Mouse (Mus musculus) CD4-positive, CD25-positive, alpha-beta regulatory T cell, adult 2 months (primary cell): ENCODE data around the gene Gm10428.
"Not testable (repeated sequence)": the region's sequence is repeated elsewhere in the genome, so short reads cannot be mapped to it uniquely, and the experiment has no call there.

Experiments used
- DNase-seq: peaks from one replicate; pipeline ENCODE4 v3.0.0-alpha.2; 2012; ENCODE audit warnings: low read depth, low spot score

The Gm10428 gene

DNA sequence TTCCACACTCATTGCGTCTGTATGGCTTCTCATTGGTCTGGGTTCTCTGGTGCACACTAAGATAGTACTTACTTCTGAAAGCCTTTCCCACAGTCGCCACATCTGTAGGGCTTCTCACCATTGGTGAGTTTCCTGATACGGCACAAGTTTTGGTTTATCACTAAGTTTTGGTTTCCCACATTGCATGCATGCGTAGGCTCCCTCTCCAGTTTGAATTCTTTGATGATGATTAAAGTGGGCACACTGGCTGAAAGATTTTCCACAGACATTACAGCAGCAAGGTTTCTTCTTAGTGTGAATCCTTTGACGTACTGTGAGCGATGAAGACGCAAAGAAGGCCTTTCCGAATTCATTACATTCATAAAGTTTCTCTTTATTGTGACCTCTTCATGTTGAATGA, at the start of gene Gm10428:
TSS of gene Gm10428 (plus strand) at position 321 of the 400 bp plus-strand sequence.
- no peak for DNase-seq

DNA sequence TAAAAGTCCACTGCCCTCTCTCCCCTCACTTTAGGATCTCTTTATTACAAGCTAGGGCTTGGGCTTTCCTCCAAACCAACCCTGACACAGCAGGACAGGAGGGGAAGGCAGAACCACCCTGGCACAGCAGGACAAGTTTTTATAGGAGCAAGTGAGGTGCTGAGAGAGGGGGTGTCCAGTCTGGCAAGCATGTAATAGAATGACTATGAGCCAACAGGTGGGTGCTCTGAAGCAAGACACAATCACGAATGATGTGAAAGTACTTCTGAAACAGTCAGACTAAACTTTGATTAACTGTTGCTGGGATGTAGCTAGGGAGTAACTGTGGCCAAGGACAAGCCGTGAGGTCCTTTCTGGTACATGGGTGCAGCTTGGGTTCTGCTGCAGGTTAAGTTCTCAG, 46.8 kb upstream of the Gm10428 start:
- DNase-seq = no peak

DNA sequence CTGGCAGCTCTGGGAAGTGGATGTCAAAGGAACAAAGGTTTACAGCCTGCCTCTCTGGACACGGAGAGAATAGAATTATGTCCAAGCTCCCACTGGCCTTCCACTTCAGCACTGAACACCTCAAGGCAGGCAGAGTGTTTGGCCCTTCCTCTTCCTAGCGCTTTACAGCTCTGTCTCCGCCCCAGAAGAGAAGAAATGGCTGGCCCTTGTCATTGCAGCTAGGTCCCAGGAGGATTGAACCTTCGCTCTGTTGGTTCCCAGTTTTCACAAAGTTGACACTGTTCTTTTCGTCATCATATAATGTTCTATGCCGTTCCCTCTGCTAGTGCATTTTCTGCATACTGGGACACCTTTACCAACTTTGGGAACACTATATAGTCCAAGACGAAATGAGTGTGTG, 44.6 kb upstream of the Gm10428 start:
- no peak for DNase-seq

GRCm38 (mm10) chr11:62710657-62711056, 42.2 kb upstream of the Gm10428 start:
- DNase-seq = no peak

DNA sequence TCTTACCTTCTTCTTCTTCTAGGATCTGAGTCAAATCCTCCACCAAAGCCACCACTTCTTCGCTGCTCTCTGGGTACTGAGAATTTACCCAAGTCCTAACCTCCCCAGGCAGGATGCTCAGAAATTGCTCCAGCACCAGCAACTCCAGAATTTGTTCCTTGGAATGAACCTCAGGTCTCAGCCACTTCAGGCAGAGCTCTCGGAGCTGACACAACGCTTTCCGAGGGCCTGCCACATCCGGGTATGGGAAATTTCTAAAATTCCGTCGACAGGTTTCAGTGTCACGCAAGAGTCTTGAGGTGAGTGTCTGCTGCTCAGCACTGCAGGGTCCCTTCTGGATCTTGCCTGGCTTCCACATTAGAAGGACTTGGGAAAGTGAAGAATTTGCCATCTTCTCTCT, 24.6 kb upstream of the Gm10428 start:
- DNase-seq = no peak

GRCm38 (mm10) chr11:62731311-62732021, 21.4 kb upstream of the Gm10428 start, which contains the start of gene Zfp287:
TSS of gene Zfp287 (minus strand) at chr11:62731905.
- DNase-seq = peak; percentile 93

- no peak for DNase-seq
Observed at GRCm38 (mm10) chr11:62732022-62732387, 20.9 kb upstream of the Gm10428 start.

GRCm38 (mm10) chr11:62732665-62733064, 20.2 kb upstream of the Gm10428 start:
- no peak for DNase-seq

DNA sequence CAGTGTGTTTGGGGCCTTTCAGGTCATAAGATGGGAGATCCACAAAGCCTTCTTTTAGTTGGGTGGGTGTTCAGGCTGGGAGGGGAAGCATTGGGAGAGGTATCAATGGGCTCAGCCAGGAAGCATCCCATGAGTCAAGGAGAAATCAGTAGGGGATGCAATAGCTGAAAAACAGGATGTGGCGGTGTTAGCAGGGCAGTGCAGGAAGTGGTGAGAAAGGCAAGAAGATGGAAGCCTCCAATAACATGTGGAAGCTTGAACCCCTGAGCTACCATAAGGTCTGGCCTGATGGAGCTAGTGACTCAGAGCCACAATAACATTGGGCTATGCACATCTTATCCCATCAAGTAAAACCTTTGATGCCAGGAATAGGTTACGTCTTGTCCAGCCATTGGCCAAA, 11.7 kb upstream of the Gm10428 start:
- DNase-seq = peak; percentile 12

- DNase-seq = no peak
Observed at GRCm38 (mm10) chr11:62742261-62742957, 10.5 kb upstream of the Gm10428 start.

- DNase-seq = peak; percentile 84
Observed at GRCm38 (mm10) chr11:62744103-62744502, 8.8 kb upstream of the Gm10428 start.

DNA sequence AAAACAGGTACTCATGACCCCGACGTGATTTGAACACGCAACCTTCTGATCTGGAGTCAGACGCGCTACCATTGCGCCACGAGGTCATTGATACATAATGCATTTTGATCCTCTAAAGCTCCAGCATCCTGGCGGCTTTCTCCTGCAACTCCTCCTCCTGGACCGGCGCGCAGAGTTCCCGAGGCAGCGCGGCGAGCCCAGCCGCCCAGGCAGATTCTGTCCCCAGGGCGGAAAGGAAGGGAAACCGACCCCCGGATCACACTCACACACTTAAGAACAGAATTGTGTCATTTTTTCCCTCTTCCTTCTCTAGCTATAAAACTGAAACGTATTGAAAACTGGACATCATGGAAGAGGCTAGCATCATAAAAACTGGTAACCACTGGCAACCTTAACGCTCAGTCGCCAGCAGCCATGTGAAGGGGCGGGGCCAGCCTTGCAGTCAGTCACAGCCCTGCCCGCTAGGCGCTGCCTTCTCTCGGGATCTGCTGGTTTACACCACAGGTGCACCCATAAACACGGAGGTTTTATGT, 6.8 kb upstream of the Gm10428 start:
- DNase-seq = peak; percentile 65

GRCm38 (mm10) chr11:62747227-62747626, 5.7 kb upstream of the Gm10428 start:
- no peak for DNase-seq

GRCm38 (mm10) chr11:62748062-62748461, 4.8 kb upstream of the Gm10428 start:
- DNase-seq = no peak

DNA sequence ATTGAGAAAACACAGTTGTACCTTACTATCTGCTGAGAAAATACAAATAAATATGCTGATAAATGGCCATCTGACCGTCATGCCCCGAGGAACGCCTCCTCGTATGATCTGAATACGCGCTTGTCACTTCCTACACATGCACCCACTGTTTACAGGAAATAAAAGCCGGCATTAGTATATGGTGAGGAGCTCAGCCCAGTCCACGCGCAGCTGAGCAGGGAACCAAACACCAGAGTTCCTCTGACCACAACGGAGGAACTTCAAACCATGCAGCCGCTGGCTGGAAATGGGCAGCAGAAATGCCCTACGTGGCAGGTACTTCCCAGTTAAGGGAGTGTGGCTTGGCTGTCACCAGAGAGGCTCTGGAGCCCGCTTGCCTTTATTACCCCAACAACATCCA, 3.5 kb upstream of the Gm10428 start:
- not testable (repeated sequence) for DNase-seq

- peak; percentile 25 for DNase-seq
Observed at GRCm38 (mm10) chr11:62752191-62752590, 709 bp upstream of the Gm10428 start.

DNA sequence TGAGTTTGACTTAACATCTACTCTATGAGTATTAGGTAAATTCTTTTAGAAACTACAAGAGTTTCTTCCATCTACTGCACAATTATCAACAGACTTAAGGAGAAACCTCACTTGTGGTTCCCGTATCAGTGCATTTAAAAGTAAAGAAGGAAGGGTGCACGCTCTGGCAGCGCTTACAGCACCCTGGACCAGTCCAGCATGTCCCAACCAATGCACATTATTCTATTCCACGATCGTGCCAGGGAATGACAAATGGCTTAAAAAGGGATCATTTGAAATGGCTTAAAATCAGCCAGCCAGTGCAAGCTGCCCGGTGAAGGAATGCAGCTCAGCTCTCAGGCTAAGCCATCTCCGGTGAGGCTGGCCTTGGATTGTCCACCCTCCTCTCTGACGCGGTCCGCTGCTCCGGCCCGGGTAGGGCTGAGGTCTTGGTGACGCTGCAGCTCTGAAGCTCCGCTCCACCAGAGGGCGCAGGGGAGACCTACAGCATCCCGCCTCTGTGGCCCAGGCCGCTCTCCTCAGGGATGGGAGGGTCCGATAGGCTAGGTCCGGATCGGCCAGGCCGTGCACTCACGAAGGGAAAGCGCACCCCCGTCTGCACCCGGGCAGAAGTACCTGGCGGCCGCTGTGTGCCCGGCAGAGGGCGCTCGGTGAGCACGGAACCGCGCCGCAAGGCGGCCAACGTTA, 3.7 kb downstream of the Gm10428 start:
- DNase-seq = peak; percentile 86

- no peak for DNase-seq
Observed at GRCm38 (mm10) chr11:62757143-62757507, 4.2 kb downstream of the Gm10428 start.

GRCm38 (mm10) chr11:62757906-62758305, 5.0 kb downstream of the Gm10428 start:
- DNase-seq = no peak

GRCm38 (mm10) chr11:62758491-62758890, 5.6 kb downstream of the Gm10428 start:
- DNase-seq = no peak

DNA sequence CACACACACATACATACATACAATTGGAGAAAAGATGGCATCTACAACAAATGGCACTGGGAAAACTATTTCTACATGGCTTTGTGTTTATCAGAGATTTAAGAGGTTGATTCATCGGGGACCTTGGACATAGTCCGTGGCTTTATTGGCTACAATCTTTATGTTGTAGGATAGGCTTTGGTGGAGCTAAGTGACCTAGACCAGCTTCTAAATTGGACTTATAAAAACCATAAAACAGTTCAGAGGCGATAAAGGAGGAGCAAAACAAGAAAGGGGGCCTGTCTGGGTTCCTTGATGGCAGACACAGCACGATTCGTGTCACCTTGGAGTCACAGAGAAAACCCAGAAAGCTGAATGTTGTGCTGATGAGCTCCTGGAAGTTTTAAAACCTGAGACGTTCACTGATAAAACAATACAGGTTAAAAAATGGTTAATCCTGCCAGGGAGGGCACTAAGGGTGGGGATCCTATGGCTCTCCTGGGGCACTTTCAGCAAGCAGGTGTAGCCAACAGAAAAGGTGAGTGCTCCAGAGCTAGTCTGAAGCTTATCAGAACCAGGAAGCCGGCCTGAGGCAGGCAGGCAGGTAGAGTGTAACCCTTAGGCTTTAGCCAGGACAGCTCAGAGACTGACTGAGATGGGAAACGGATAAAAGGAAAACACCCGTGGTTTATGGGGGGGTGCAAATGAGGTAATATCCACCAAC, 8.0 kb downstream of the Gm10428 start:
- no peak for DNase-seq

GRCm38 (mm10) chr11:62776510-62776909, 23.6 kb downstream of the Gm10428 start:
- DNase-seq = no peak
